Mouse (Mus musculus) frontal cortex, postnatal 25 days (tissue): Measurements from ENCODE around the gene Nap1l4.
"Not testable (repeated sequence)": the region's sequence is repeated elsewhere in the genome, so short reads cannot be mapped to it uniquely, and the experiment has no call there.

Source experiments
- DNase-seq, 2 experiments: peaks; one replicate each; pipeline ENCODE4 v3.0.0; 2022; ENCODE audit warnings: low spot score in 2 of 2

The Nap1l4 gene

GRCm38 (mm10) chr7:143548976-143549457, at the start of gene Nap1l4:
Gene Nap1l4, minus strand, starts transcription at chr7:143549106.
- peak; percentile 100 for DNase-seq

- DNase-seq = no peak
Measured at GRCm38 (mm10) chr7:143594865-143595264, 46.0 kb upstream of the Nap1l4 start.

- no peak for DNase-seq
Measured at GRCm38 (mm10) chr7:143592255-143592654, 43.3 kb upstream of the Nap1l4 start.

GRCm38 (mm10) chr7:143588006-143588405, 39.1 kb upstream of the Nap1l4 start:
- no peak for DNase-seq

- DNase-seq = no peak
Measured at GRCm38 (mm10) chr7:143587586-143587985, 38.7 kb upstream of the Nap1l4 start.

GRCm38 (mm10) chr7:143583956-143584355, 35.0 kb upstream of the Nap1l4 start:
- DNase-seq = no peak

GRCm38 (mm10) chr7:143583025-143583424, 34.1 kb upstream of the Nap1l4 start:
- DNase-seq = no peak

- DNase-seq = no peak
Measured at GRCm38 (mm10) chr7:143575751-143576150, 26.8 kb upstream of the Nap1l4 start.

- no peak for DNase-seq
Measured at GRCm38 (mm10) chr7:143565648-143566039, 16.7 kb upstream of the Nap1l4 start.

GRCm38 (mm10) chr7:143565015-143565647, 16.2 kb upstream of the Nap1l4 start:
- DNase-seq = no peak

GRCm38 (mm10) chr7:143563787-143564186, 14.9 kb upstream of the Nap1l4 start:
- DNase-seq = no peak

- DNase-seq = no peak
Measured at GRCm38 (mm10) chr7:143557616-143558015, 8.7 kb upstream of the Nap1l4 start.

GRCm38 (mm10) chr7:143556964-143557610, 8.2 kb upstream of the Nap1l4 start:
- DNase-seq = no peak

- DNase-seq = no peak
Measured at GRCm38 (mm10) chr7:143549588-143550220, 798 bp upstream of the Nap1l4 start.

- peak; percentile 22 to 35 for DNase-seq
Measured at GRCm38 (mm10) chr7:143548231-143548961, 510 bp downstream of the Nap1l4 start.

- DNase-seq = no peak
Measured at GRCm38 (mm10) chr7:143546554-143546953, 2.4 kb downstream of the Nap1l4 start.

- DNase-seq = no peak
Measured at GRCm38 (mm10) chr7:143544368-143544767, 4.5 kb downstream of the Nap1l4 start.

- DNase-seq = no peak
Measured at GRCm38 (mm10) chr7:143538671-143539070, 10.2 kb downstream of the Nap1l4 start.

- not testable (repeated sequence) for DNase-seq
Measured at GRCm38 (mm10) chr7:143538229-143538628, 10.7 kb downstream of the Nap1l4 start.

GRCm38 (mm10) chr7:143536251-143536650, 12.7 kb downstream of the Nap1l4 start:
- no peak for DNase-seq

GRCm38 (mm10) chr7:143533284-143533683, 15.6 kb downstream of the Nap1l4 start:
- no peak for DNase-seq

GRCm38 (mm10) chr7:143532410-143532809, 16.5 kb downstream of the Nap1l4 start:
- DNase-seq = no peak
